Mouse (Mus musculus): ENCODE measurements around the gene 1700028J19Rik. TPM values are rescaled to one million over a fixed set of nuclear protein-coding genes. Genes with fewer than 3 reads are reported as not detected.
"Not testable (repeated sequence)": the region's sequence is repeated elsewhere in the genome, so short reads cannot be mapped to it uniquely, and the experiment has no call there.

Gene 1700028J19Rik
- total and polyA plus RNA-seq, 2 experiments from 2014 or later = 0.31 to 1.3 TPM

- H3K9me3 ChIP-seq (replicated peaks; ENCODE audit: control insufficient read depth, low read length) = no peaks in the 10 kb centered on the region
- H3K9ac ChIP-seq (replicated peaks; ENCODE audit: low read depth, low read length) = no peak overlapping the region
- H3K27ac ChIP-seq (ENCODE audit: low read depth) = no peak overlapping the region
- TF ChIP-seq CTCF (IDR thresholded peaks at IDR 0.05; ENCODE audit: low read depth) (no peak), EP300 (IDR thresholded peaks at IDR 0.05; ENCODE audit: low read depth) (no peak)
- peaks cover 47% of the 10 kb centered on the region for H3K36me3 ChIP-seq (replicated peaks; ENCODE audit: control insufficient read depth, insufficient read depth, low read length)
- ATAC-seq (ENCODE audit: insufficient read depth, low read depth) (no peak), DNase-seq (ENCODE audit: low spot score) (no peak)
- peaks cover 1% of the 10 kb centered on the region for H3K4me1 ChIP-seq (ENCODE audit: control insufficient read depth, insufficient read depth)
- no peaks in the 10 kb centered on the region for H3K27me3 ChIP-seq (ENCODE audit: control insufficient read depth, insufficient read depth, low read length)
- H3K4me3 ChIP-seq (ENCODE audit: low read depth, low read length) = no peak overlapping the region
- H3K4me2 ChIP-seq (ENCODE audit: low read depth, low read length) = no peak overlapping the region
- 61% methylated on average over 15 of the region's 15 CpGs for WGBS
Observed at GRCm38 (mm10) chr7:44253023-44253616, 6.6 kb upstream of the 1700028J19Rik start.

DNA sequence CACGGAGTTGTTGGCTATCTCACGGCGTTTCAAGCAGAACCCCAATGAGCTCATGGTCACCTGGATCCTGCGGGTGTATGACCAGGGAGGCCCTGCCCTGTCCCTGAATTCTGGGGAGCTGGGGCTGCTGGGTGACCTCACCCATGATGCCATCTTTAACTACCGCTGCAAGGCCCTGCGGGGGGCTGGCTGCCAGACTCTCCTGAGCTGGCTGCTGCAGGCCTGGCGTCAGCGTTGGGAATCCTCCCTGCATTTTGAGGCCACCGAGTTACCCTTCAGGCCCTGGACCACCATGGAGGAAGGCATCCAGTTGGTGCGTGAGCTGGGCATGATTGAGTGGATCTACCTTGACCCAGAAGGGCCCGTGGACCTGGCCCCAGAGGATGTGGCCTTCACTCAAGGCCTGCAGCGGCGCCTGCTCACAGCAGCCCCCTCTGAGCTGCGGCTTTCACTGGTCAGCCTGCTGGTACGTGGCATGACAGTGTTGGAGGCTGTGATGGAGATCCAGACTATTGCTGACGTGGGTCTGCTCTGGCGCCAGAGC, 4.3 kb upstream of the 1700028J19Rik start:
- H3K4me2 ChIP-seq (ENCODE audit: low read depth, low read length); H3K4me1 ChIP-seq (ENCODE audit: control insufficient read depth, insufficient read depth); H3K27me3 ChIP-seq (ENCODE audit: control insufficient read depth, insufficient read depth, low read length); H3K9me3 ChIP-seq (replicated peaks; ENCODE audit: control insufficient read depth, low read length); H3K4me3 ChIP-seq (ENCODE audit: low read depth, low read length); H3K9ac ChIP-seq (replicated peaks; ENCODE audit: low read depth, low read length); DNase-seq (ENCODE audit: low spot score); H3K27ac ChIP-seq (ENCODE audit: low read depth); ATAC-seq (ENCODE audit: insufficient read depth, low read depth): not testable (repeated sequence)
- 84% methylated on average over 17 of the region's 17 CpGs for WGBS
- peaks cover 49% of the 10 kb centered on the region for H3K36me3 ChIP-seq (replicated peaks; ENCODE audit: control insufficient read depth, insufficient read depth, low read length)

GRCm38 (mm10) chr7:44249248-44249647, 2.8 kb upstream of the 1700028J19Rik start:
- H3K4me3 ChIP-seq (ENCODE audit: low read depth, low read length) = no peak overlapping the region
- H3K36me3 ChIP-seq (replicated peaks; ENCODE audit: control insufficient read depth, insufficient read depth, low read length) = peaks cover 49% of the 10 kb centered on the region
- no peaks in the 10 kb centered on the region for H3K9me3 ChIP-seq (replicated peaks; ENCODE audit: control insufficient read depth, low read length)
- DNase-seq (ENCODE audit: low spot score) = no peak
- ATAC-seq (ENCODE audit: insufficient read depth, low read depth) = no peak
- H3K27ac ChIP-seq (ENCODE audit: low read depth) = no peak overlapping the region
- H3K4me2 ChIP-seq (ENCODE audit: low read depth, low read length) = no peak overlapping the region
- H3K27me3 ChIP-seq (ENCODE audit: control insufficient read depth, insufficient read depth, low read length) = no peaks in the 10 kb centered on the region
- peaks cover 12% of the 10 kb centered on the region for H3K4me1 ChIP-seq (ENCODE audit: control insufficient read depth, insufficient read depth)
- no peak overlapping the region for H3K9ac ChIP-seq (replicated peaks; ENCODE audit: low read depth, low read length)
- TF ChIP-seq EP300 (IDR thresholded peaks at IDR 0.05; ENCODE audit: low read depth) (no peak), CTCF (IDR thresholded peaks at IDR 0.05; ENCODE audit: low read depth) (no peak)
- 91% methylated on average over 4 of the region's 4 CpGs for WGBS

- peaks cover 12% of the 10 kb centered on the region for H3K4me1 ChIP-seq (ENCODE audit: control insufficient read depth, insufficient read depth)
- H3K9me3 ChIP-seq (replicated peaks; ENCODE audit: control insufficient read depth, low read length) = no peaks in the 10 kb centered on the region
- H3K27me3 ChIP-seq (ENCODE audit: control insufficient read depth, insufficient read depth, low read length) = no peaks in the 10 kb centered on the region
- ATAC-seq (ENCODE audit: insufficient read depth, low read depth) (no peak), DNase-seq (ENCODE audit: low spot score) (no peak)
- H3K9ac ChIP-seq (replicated peaks; ENCODE audit: low read depth, low read length) = no peak overlapping the region
- H3K27ac ChIP-seq (ENCODE audit: low read depth) = no peak overlapping the region
- H3K36me3 ChIP-seq (replicated peaks; ENCODE audit: control insufficient read depth, insufficient read depth, low read length) = peaks cover 41% of the 10 kb centered on the region
- TF ChIP-seq EP300 (IDR thresholded peaks at IDR 0.05; ENCODE audit: low read depth) (no peak), CTCF (IDR thresholded peaks at IDR 0.05; ENCODE audit: low read depth) (no peak)
- peak overlapping the region; percentile 88 for H3K4me2 ChIP-seq (ENCODE audit: low read depth, low read length)
- peak overlapping the region; percentile 72; the same call in 1 of the 2 replicates for H3K4me3 ChIP-seq (ENCODE audit: low read depth, low read length)
- WGBS = 86% methylated on average over 2 of the region's 2 CpGs
Observed at GRCm38 (mm10) chr7:44247971-44248370, 1.5 kb upstream of the 1700028J19Rik start.

GRCm38 (mm10) chr7:44246984-44247470, 532 bp upstream of the 1700028J19Rik start:
- no peaks in the 10 kb centered on the region for H3K27me3 ChIP-seq (ENCODE audit: control insufficient read depth, insufficient read depth, low read length)
- no peaks in the 10 kb centered on the region for H3K9me3 ChIP-seq (replicated peaks; ENCODE audit: control insufficient read depth, low read length)
- TF ChIP-seq CTCF (IDR thresholded peaks at IDR 0.05; ENCODE audit: low read depth) (no peak), EP300 (IDR thresholded peaks at IDR 0.05; ENCODE audit: low read depth) (no peak)
- peak overlapping the region; percentile 72 for H3K4me3 ChIP-seq (ENCODE audit: low read depth, low read length)
- ATAC-seq (ENCODE audit: insufficient read depth, low read depth) (peak; percentile 61), DNase-seq (ENCODE audit: low spot score) (peak; percentile 39)
- H3K9ac ChIP-seq (replicated peaks; ENCODE audit: low read depth, low read length) = peak overlapping the region; percentile 97
- H3K27ac ChIP-seq (ENCODE audit: low read depth) = peak overlapping the region; percentile 87
- H3K4me2 ChIP-seq (ENCODE audit: low read depth, low read length) = peak overlapping the region; percentile 88
- peaks cover 12% of the 10 kb centered on the region for H3K4me1 ChIP-seq (ENCODE audit: control insufficient read depth, insufficient read depth)
- WGBS = under 1% methylated on average over 21 of the region's 23 CpGs
- H3K36me3 ChIP-seq (replicated peaks; ENCODE audit: control insufficient read depth, insufficient read depth, low read length) = peaks cover 32% of the 10 kb centered on the region

GRCm38 (mm10) chr7:44244080-44244479, 2.4 kb downstream of the 1700028J19Rik start:
- no peak overlapping the region for H3K9ac ChIP-seq (replicated peaks; ENCODE audit: low read depth, low read length)
- no peak overlapping the region for H3K27ac ChIP-seq (ENCODE audit: low read depth)
- H3K36me3 ChIP-seq (replicated peaks; ENCODE audit: control insufficient read depth, insufficient read depth, low read length) = peaks cover 12% of the 10 kb centered on the region
- H3K4me1 ChIP-seq (ENCODE audit: control insufficient read depth, insufficient read depth) = peaks cover 12% of the 10 kb centered on the region
- H3K4me2 ChIP-seq (ENCODE audit: low read depth, low read length) = no peak overlapping the region
- no peaks in the 10 kb centered on the region for H3K9me3 ChIP-seq (replicated peaks; ENCODE audit: control insufficient read depth, low read length)
- H3K4me3 ChIP-seq (ENCODE audit: low read depth, low read length) = no peak overlapping the region
- TF ChIP-seq CTCF (IDR thresholded peaks at IDR 0.05; ENCODE audit: low read depth) (no peak), EP300 (IDR thresholded peaks at IDR 0.05; ENCODE audit: low read depth) (no peak)
- H3K27me3 ChIP-seq (ENCODE audit: control insufficient read depth, insufficient read depth, low read length) = no peaks in the 10 kb centered on the region
- WGBS = 50% methylated on average over 1 of the region's 1 CpGs
- no peak for ATAC-seq (ENCODE audit: insufficient read depth, low read depth)
- DNase-seq (ENCODE audit: low spot score) = no peak
